Mouse (Mus musculus): ENCODE results near the gene Col6a4. TPM values are rescaled to one million over a fixed set of nuclear protein-coding genes. Genes with fewer than 3 reads are reported as not detected.

Gene Col6a4
- polyA plus RNA-seq, 2 experiments from 2014 or later: not detected

GRCm38 (mm10) chr9:106071651-106072050, 24.9 kb downstream of the Col6a4 start:
- peak; percentile 29 for ATAC-seq

GRCm38 (mm10) chr9:106053446-106053845, 43.1 kb downstream of the Col6a4 start:
- ATAC-seq: no peak

GRCm38 (mm10) chr9:106043921-106044503, 52.6 kb downstream of the Col6a4 start:
- ATAC-seq: no peak

- ATAC-seq: no peak
Observed at GRCm38 (mm10) chr9:106039915-106040659, 56.5 kb downstream of the Col6a4 start.

- no peak for ATAC-seq
Observed at GRCm38 (mm10) chr9:106039276-106039675, 57.3 kb downstream of the Col6a4 start.

- no peak for ATAC-seq
Observed at GRCm38 (mm10) chr9:106038865-106039264, 57.7 kb downstream of the Col6a4 start.

GRCm38 (mm10) chr9:106015666-106016065, 80.9 kb downstream of the Col6a4 start:
- ATAC-seq: no peak

- no peak for ATAC-seq
Observed at GRCm38 (mm10) chr9:106013139-106013538, 83.4 kb downstream of the Col6a4 start.

- no peak for ATAC-seq
Observed at GRCm38 (mm10) chr9:105997955-105998354, 98.6 kb downstream of the Col6a4 start.

- ATAC-seq: no peak
Observed at GRCm38 (mm10) chr9:105992425-105992824, 104.2 kb downstream of the Col6a4 start.

- ATAC-seq: no peak
Observed at GRCm38 (mm10) chr9:105990099-105990498, 106.5 kb downstream of the Col6a4 start.

GRCm38 (mm10) chr9:105989468-105989867, 107.1 kb downstream of the Col6a4 start:
- no peak for ATAC-seq

- no peak for ATAC-seq
Observed at GRCm38 (mm10) chr9:105988096-105988495, 108.5 kb downstream of the Col6a4 start.

- no peak for ATAC-seq
Observed at GRCm38 (mm10) chr9:105984931-105985519, 111.6 kb downstream of the Col6a4 start.

- no peak for ATAC-seq
Observed at GRCm38 (mm10) chr9:105978479-105978878, 118.1 kb downstream of the Col6a4 start.

- ATAC-seq: no peak
Observed at GRCm38 (mm10) chr9:105976871-105977270, 119.7 kb downstream of the Col6a4 start.

- ATAC-seq: no peak
Observed at GRCm38 (mm10) chr9:105976314-105976713, 120.3 kb downstream of the Col6a4 start.

- no peak for ATAC-seq
Observed at GRCm38 (mm10) chr9:105973736-105974135, 122.8 kb downstream of the Col6a4 start.

- ATAC-seq: no peak
Observed at GRCm38 (mm10) chr9:105972031-105972430, 124.6 kb downstream of the Col6a4 start.

GRCm38 (mm10) chr9:105971351-105971894, 125.2 kb downstream of the Col6a4 start:
- no peak for ATAC-seq

GRCm38 (mm10) chr9:105970901-105971300, 125.7 kb downstream of the Col6a4 start:
- ATAC-seq: no peak

GRCm38 (mm10) chr9:105967976-105968375, 128.6 kb downstream of the Col6a4 start:
- no peak for ATAC-seq

- no peak for ATAC-seq
Observed at GRCm38 (mm10) chr9:105960533-105960932, 136.1 kb downstream of the Col6a4 start, which contains the start of gene Col6a5. TSS of gene Col6a5 (minus strand) at chr9:105960643.

- ATAC-seq: no peak
Observed at GRCm38 (mm10) chr9:105959116-105959515, 137.5 kb downstream of the Col6a4 start.
